Mouse (Mus musculus): ENCODE data around the gene Rnase10. TPM values are rescaled to one million over a fixed set of nuclear protein-coding genes. Genes with fewer than 3 reads are reported as not detected.
"Not testable (repeated sequence)": the region's sequence is repeated elsewhere in the genome, so short reads cannot be mapped to it uniquely, and the experiment has no call there.

The Rnase10 gene
- polyA plus RNA-seq, 2 experiments from 2014 or later, result not detected

GRCm38 (mm10) chr14:51014724-51015123, 7.2 kb downstream of the Rnase10 start:
- ATAC-seq, result not testable (repeated sequence)

- ATAC-seq, result no peak
Measured at GRCm38 (mm10) chr14:51015780-51016179, 8.2 kb downstream of the Rnase10 start.

- no peak for ATAC-seq
Measured at GRCm38 (mm10) chr14:51017256-51017655, 9.7 kb downstream of the Rnase10 start.

- no peak for ATAC-seq
Measured at GRCm38 (mm10) chr14:51023457-51023856, 15.9 kb downstream of the Rnase10 start.

DNA sequence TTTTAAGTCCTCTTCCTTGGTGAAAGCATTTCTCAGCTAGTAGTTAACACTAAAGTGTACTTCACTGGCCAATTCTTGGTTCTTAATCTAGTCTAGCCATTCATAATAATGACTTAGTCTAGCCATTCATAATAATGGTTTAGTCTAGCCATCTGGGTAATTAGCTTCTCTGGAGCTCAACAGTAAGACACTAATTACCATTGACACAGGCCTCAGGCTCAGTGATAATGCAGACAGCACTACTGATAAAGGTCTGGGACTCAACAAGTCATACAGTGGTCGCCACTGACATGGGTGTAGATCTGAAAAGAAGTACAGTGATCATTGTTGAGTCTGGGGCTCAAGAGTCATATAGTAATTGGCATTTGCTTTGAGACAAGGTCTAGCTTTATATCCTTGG, 17.3 kb downstream of the Rnase10 start:
- ATAC-seq, result no peak

DNA sequence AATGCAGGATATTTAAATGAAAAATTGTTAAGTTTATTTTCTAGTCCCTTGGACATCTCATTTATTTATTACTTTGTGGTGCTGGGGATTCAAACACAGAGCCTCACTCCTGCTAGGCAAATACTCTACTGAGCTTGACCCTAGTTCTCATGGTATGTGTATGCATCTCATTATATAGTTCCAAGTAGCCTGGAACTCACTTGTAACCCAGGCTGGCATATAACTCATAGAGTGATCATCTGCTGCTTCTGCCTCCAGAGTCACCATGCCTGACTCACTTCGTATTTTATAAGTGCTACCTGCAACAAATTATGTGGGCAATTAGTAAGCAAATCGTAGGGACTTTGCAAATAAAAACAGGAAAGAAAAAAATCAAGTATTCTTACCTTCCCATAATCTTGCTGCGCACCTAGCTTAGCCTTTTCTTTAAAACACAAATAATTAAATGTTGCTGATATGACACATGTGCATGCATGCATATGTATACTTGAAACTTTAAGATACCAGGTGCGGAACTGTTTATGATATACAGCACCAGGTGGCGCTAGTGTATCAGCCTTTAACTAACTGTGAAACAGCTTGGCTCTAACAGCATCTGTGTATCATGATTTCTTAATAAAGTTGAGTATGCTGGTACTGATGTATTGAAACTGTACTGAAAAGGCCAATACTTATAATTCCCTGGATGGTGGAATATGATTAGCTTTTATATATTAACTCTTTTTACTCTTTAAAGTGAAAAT, 19.0 kb downstream of the Rnase10 start:
- peak; percentile 98 for ATAC-seq

DNA sequence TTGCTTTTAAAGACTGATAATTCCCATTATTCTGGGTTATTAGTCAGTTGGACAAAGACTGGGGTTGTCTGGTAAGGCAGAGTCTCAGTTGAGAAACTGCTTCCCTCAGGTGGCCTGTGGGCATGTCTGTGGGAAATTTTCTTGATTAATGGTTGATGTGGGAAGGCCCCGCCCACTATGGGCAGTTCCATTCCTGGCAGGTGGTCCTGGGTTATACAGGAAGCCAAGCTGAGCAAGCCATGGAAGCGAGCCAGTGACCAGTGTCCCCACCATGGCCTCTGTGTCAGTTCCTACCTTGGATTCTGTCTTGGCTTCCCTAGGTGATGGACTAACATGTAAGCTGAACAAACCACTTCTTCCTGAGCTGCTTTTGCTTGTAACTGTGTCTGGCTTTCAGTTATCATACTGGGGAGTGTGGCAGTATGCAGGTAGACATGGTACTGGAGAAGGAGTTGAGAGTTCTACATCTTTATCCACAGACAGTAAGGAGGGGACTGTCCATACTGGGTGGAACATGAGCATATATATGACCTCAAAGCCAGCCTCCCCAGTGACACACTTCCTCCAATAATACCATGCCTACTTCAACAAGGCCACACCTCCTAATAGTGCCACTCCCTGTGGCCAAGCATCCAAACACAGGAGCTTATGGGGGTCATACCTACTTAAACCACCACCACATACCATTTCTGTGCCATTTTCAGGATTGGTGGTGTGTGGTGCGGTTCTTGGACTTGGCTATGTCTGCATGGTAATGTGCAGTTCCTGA, 20.0 kb downstream of the Rnase10 start:
- ATAC-seq, result no peak

GRCm38 (mm10) chr14:51035206-51035605, 27.7 kb downstream of the Rnase10 start:
- ATAC-seq, result no peak

DNA sequence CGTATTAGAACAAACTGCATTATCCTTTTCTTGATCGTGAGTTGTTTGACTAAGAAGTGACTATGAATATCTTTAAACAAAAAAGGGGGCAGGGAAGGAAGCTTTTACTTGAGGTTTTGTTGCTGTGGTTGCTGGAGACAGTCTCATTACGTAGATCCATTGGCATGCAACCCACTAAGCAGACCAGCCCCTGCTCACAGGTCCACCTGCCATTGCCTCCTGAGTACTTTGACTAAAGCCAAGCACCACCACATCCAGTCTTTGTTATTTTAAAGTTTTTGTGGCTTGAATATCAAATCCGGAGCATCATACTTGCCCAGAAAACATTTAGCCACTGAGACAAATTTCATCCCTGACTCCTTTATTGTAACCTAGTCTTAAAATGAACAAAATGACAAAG, 28.7 kb downstream of the Rnase10 start:
- no peak for ATAC-seq

DNA sequence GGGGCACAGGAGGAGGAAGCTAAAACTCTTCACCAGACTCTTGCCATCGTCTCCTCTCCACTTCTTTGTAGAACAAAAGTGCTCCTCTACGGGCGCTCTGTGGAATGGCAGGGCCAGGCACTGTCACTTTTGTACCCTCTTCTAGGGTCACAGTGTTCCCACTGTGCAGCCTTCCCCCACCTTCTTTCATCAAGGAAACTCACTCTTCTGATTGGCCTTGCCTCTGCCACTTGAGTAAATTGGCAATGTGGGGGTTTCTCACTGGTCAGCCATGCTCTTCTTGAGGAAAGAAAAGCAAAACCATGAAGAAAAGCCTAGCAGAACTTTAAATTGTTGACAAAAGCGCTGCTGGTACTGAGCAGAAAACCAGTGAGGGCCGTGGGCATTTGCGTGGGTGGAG, 34.2 kb downstream of the Rnase10 start, which contains the start of gene Rnase9:
Gene Rnase9 (minus strand): TSS at position 101 of the 400 bp plus-strand sequence.
- no peak for ATAC-seq

- no peak for ATAC-seq
Measured at GRCm38 (mm10) chr14:51047846-51048245, 40.3 kb downstream of the Rnase10 start.

DNA sequence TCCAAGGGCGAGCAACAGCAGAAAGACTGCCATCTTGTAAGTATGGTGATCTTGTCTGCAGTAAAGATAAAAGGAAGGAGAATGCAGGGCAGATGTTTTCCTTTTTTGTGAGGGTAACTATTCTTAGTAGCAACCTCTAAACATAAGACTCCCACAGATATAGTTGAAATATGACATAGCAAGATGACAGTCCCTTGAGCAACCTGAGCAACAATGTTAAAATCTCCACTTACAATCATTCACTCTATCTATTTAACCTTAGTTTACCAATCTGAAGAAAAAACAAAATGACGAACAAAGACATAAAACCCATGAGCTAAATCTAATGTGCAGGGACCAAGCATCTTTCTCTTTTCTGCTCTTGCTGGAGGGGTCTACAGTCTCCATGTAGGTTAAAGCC, 42.5 kb downstream of the Rnase10 start, which contains the start of gene Rnase11:
Gene Rnase11 (minus strand): TSS at position 101 of the 400 bp plus-strand sequence.
- ATAC-seq, result no peak

DNA sequence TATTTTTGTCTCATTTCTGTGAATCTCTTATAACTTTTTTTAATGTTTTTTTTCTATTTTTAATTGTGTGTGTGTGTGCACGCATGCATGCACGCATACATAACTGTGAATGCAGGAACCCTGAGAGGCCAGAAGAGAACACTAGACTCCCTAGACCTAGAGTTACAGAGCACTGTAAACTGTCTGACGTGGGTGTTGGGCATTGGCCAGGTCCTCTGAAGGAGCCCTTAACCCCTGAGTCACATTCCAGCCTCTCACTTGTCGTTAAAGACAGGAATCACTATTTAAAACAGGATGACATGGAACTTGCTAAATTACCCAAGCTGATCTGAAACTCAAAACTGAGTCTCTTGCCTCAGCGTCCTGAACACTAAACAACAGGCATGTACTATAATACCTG, 44.4 kb downstream of the Rnase10 start:
- ATAC-seq, result no peak

- ATAC-seq, result no peak
Measured at GRCm38 (mm10) chr14:51053176-51053575, 45.6 kb downstream of the Rnase10 start.

- ATAC-seq, result no peak
Measured at GRCm38 (mm10) chr14:51054243-51055237, 47.0 kb downstream of the Rnase10 start.

- peak; percentile 70 for ATAC-seq
Measured at GRCm38 (mm10) chr14:51057401-51057831, 49.9 kb downstream of the Rnase10 start, which contains the start of gene Rnase12. Gene Rnase12 (minus strand): TSS chr14:51057661.

Other genes starting within 250 kb of the Rnase10 start
- gene Ttc5, start 222.2 kb upstream of the Rnase10 start, polyA plus RNA-seq (2017; shearing (Covaris generic)), result 100 to 1,000 TPM; 119 to 155 TPM
- gene Ccnb1ip1, start 200.0 kb upstream of the Rnase10 start, polyA plus RNA-seq (2017; shearing (Covaris generic)), result not detected
- gene Parp2, start 199.9 kb upstream of the Rnase10 start, polyA plus RNA-seq (2017; shearing (Covaris generic)), result 100 to 1,000 TPM; 116 to 117 TPM
- gene Tep1, start 137.2 kb upstream of the Rnase10 start, polyA plus RNA-seq (2017; shearing (Covaris generic)), result 10 to 100 TPM; 16.1 to 24.3 TPM
- under 1 TPM in 1 of 2 experiments, not detected in 1; 0.15 TPM for gene Klhl33, start 110.2 kb upstream of the Rnase10 start, polyA plus RNA-seq (2017; shearing (Covaris generic))
- 100 to 1,000 TPM in 1 of 2 experiments, 10 to 100 TPM in 1; 85.3 to 100 TPM for gene Osgep, start 82.9 kb upstream of the Rnase10 start, polyA plus RNA-seq (2017; shearing (Covaris generic))
- 100 to 1,000 TPM in 1 of 2 experiments, 10 to 100 TPM in 1; 74.0 to 103 TPM for gene Apex1, start 82.8 kb upstream of the Rnase10 start, polyA plus RNA-seq (2017; shearing (Covaris generic))
- 1 to 10 TPM; 2.9 to 3.4 TPM for gene Pip4p1, start 76.9 kb upstream of the Rnase10 start, polyA plus RNA-seq (2017; shearing (Covaris generic))
- gene Pnp, start 76.7 kb upstream of the Rnase10 start, polyA plus RNA-seq (2017; shearing (Covaris generic)), result 10 to 100 TPM; 61.1 to 62.9 TPM
- 1 to 10 TPM; 3.4 to 9.3 TPM for gene Gm49342, start 63.2 kb upstream of the Rnase10 start, polyA plus RNA-seq (2017; shearing (Covaris generic))
- gene Pnp2, start 51.8 kb upstream of the Rnase10 start, polyA plus RNA-seq (2017; shearing (Covaris generic)), result 1 to 10 TPM; 1.1 to 1.2 TPM
- not detected for gene Rnase9, start 34.1 kb downstream of the Rnase10 start, polyA plus RNA-seq (2017; shearing (Covaris generic))
- not detected for gene Rnase11, start 42.4 kb downstream of the Rnase10 start, polyA plus RNA-seq (2017; shearing (Covaris generic))
- gene Rnase12, start 49.9 kb downstream of the Rnase10 start, polyA plus RNA-seq (2017; shearing (Covaris generic)), result not detected
- gene Olfr750, start 66.7 kb downstream of the Rnase10 start, polyA plus RNA-seq (2017; shearing (Covaris generic)), result not detected
- 10 to 100 TPM in 1 of 2 experiments, 1 to 10 TPM in 1; 9.8 to 16.6 TPM for gene Rnase4, start 83.3 kb downstream of the Rnase10 start, polyA plus RNA-seq (2017; shearing (Covaris generic))
- gene Ang, start 83.4 kb downstream of the Rnase10 start, polyA plus RNA-seq (2017; shearing (Covaris generic)), result 1 to 10 TPM; 4.0 to 5.0 TPM
- not detected for gene Eddm3b, start 106.7 kb downstream of the Rnase10 start, polyA plus RNA-seq (2017; shearing (Covaris generic))
- 1 to 10 TPM; 1.6 to 5.9 TPM for gene Rnase6, start 116.2 kb downstream of the Rnase10 start, polyA plus RNA-seq (2017; shearing (Covaris generic))
- not detected for gene Rnase1, start 139.0 kb downstream of the Rnase10 start, polyA plus RNA-seq (2017; shearing (Covaris generic))
- gene Rnase2b, start 154.5 kb downstream of the Rnase10 start, polyA plus RNA-seq (2017; shearing (Covaris generic)), result not detected
- not detected for gene Ang2, start 191.4 kb downstream of the Rnase10 start, polyA plus RNA-seq (2017; shearing (Covaris generic))
- not detected for gene Ear14, start 195.6 kb downstream of the Rnase10 start, polyA plus RNA-seq (2017; shearing (Covaris generic))
- not detected for gene Rnase2a, start 248.4 kb downstream of the Rnase10 start, polyA plus RNA-seq (2017; shearing (Covaris generic))